Mouse (Mus musculus) gonadal fat pad, adult 2 months (tissue): Measurements from ENCODE around the gene Arl2. TPM values are rescaled to one million over a fixed set of nuclear protein-coding genes. Genes with fewer than 3 reads are reported as not detected.

Experiments
- polyA plus RNA-seq: library from polyadenylated mRNA; depleted of rRNA; stranded (reverse); fragments of >200 nt; gene quantifications from 2 replicates; pipeline ENCODE4 v1.2.3, GENCODE M21; 2012; rRNA removed

Gene Arl2
- polyA plus RNA-seq, 1 experiment, result 162 TPM

Other genes with a start within 250 kb of the Arl2 start
- gene Tigd3, start 247.4 kb downstream of the Arl2 start, polyA plus RNA-seq, result 0.70 and 0.75 TPM in 2 replicates
- 71.5 and 79.4 TPM in 2 replicates for gene Dpf2, start 228.5 kb downstream of the Arl2 start, polyA plus RNA-seq
- gene Cdc42ep2, start 216.7 kb downstream of the Arl2 start, polyA plus RNA-seq, result 12.9 and 17.6 TPM in 2 replicates
- gene Pola2, start 177.3 kb downstream of the Arl2 start, polyA plus RNA-seq, result 29.1 and 43.2 TPM in 2 replicates
- gene Slc22a20, start 155.4 kb downstream of the Arl2 start, polyA plus RNA-seq, result not detected in 2 replicates
- 70.6 and 85.2 TPM in 2 replicates for gene Capn1, start 125.7 kb downstream of the Arl2 start, polyA plus RNA-seq
- gene Syvn1, start 95.0 kb downstream of the Arl2 start, polyA plus RNA-seq, result 55.6 and 104 TPM in 2 replicates
- gene Mrpl49, start 83.8 kb downstream of the Arl2 start, polyA plus RNA-seq, result 28.3 and 29.0 TPM in 2 replicates
- gene Fau, start 83.7 kb downstream of the Arl2 start, polyA plus RNA-seq, result 1,249 and 1,627 TPM in 2 replicates
- gene Znhit2, start 80.4 kb downstream of the Arl2 start, polyA plus RNA-seq, result 60.6 and 60.9 TPM in 2 replicates
- 98.2 and 115 TPM in 2 replicates for gene Tm7sf2, start 73.2 kb downstream of the Arl2 start, polyA plus RNA-seq
- gene Vps51, start 64.3 kb downstream of the Arl2 start, polyA plus RNA-seq, result 56.9 and 64.6 TPM in 2 replicates
- gene Tmem262, start 61.5 kb downstream of the Arl2 start, polyA plus RNA-seq, result 1.2 TPM in 1 of 2 replicates, not detected in the other
- gene Gm28374, start 59.3 kb downstream of the Arl2 start, polyA plus RNA-seq, result 0.20 and 0.23 TPM in 2 replicates
- gene Zfpl1, start 56.6 kb downstream of the Arl2 start, polyA plus RNA-seq, result 106 and 118 TPM in 2 replicates
- gene Cdca5, start 56.6 kb downstream of the Arl2 start, polyA plus RNA-seq, result 1.0 TPM in 2 replicates
- gene AC131692.1, start 47.1 kb downstream of the Arl2 start, polyA plus RNA-seq, result 0.37 TPM in 1 of 2 replicates, not detected in the other
- 0.06 and 0.12 TPM in 2 replicates for gene Naaladl1, start 35.8 kb downstream of the Arl2 start, polyA plus RNA-seq
- 25.5 and 26.0 TPM in 2 replicates for gene Sac3d1, start 22.9 kb downstream of the Arl2 start, polyA plus RNA-seq
- gene Snx15, start 13.2 kb downstream of the Arl2 start, polyA plus RNA-seq, result 27.6 and 31.0 TPM in 2 replicates
- gene Batf2, start 565 bp downstream of the Arl2 start, polyA plus RNA-seq, result 2.8 and 2.9 TPM in 2 replicates
- gene Majin, start 42.8 kb upstream of the Arl2 start, polyA plus RNA-seq, result 0.16 and 0.22 TPM in 2 replicates
- gene Gpha2, start 84.8 kb upstream of the Arl2 start, polyA plus RNA-seq, result 1.7 and 2.8 TPM in 2 replicates
- gene Ppp2r5b, start 94.3 kb upstream of the Arl2 start, polyA plus RNA-seq, result 54.3 and 61.5 TPM in 2 replicates
- 23.4 and 25.0 TPM in 2 replicates for gene Atg2a, start 100.1 kb upstream of the Arl2 start, polyA plus RNA-seq
- 156 and 198 TPM in 2 replicates for gene Ehd1, start 135.2 kb upstream of the Arl2 start, polyA plus RNA-seq
- 16.2 and 16.6 TPM in 2 replicates for gene Cdc42bpg, start 164.9 kb upstream of the Arl2 start, polyA plus RNA-seq
- gene Men1, start 193.4 kb upstream of the Arl2 start, polyA plus RNA-seq, result 40.4 and 48.5 TPM in 2 replicates
- 83.4 and 95.3 TPM in 2 replicates for gene Map4k2, start 199.6 kb upstream of the Arl2 start, polyA plus RNA-seq
- 95.0 and 140 TPM in 2 replicates for gene Sf1, start 222.1 kb upstream of the Arl2 start, polyA plus RNA-seq
- 13.1 and 15.8 TPM in 2 replicates for gene Pygm, start 242.9 kb upstream of the Arl2 start, polyA plus RNA-seq